Mouse (Mus musculus) G1E (cell line): Measurements from ENCODE around the gene Filip1.

Experiments
- CTCF ChIP-seq: IDR thresholded peaks from 2 replicates; pipeline ENCODE4 v1.5.1; 2012; ENCODE audit warnings: low read depth, low read length, inconsistent platforms, mixed read lengths
- GATA1 ChIP-seq: IDR thresholded peaks from 2 replicates; pipeline ENCODE4 v1.6.1; 2012; ENCODE audit warnings: borderline replicate concordance, low read length, inconsistent platforms, mixed read lengths
- GATA2 ChIP-seq: IDR thresholded peaks from 2 replicates; pipeline ENCODE4 v1.6.1; 2012; ENCODE audit warnings: low read depth, low read length, inconsistent platforms, borderline replicate concordance
- POLR2AphosphoS5 ChIP-seq: IDR thresholded peaks from 2 replicates; pipeline ENCODE4 v1.6.1; 2012; ENCODE audit warnings: low read depth, low read length, inconsistent platforms; ENCODE audit not compliant: insufficient replicate concordance
- TAL1 ChIP-seq: conservative IDR thresholded peaks from 2 replicates; pipeline ENCODE4 v1.6.1; 2012; ENCODE audit warnings: low read depth, low read length, inconsistent platforms, mixed read lengths

DNA sequence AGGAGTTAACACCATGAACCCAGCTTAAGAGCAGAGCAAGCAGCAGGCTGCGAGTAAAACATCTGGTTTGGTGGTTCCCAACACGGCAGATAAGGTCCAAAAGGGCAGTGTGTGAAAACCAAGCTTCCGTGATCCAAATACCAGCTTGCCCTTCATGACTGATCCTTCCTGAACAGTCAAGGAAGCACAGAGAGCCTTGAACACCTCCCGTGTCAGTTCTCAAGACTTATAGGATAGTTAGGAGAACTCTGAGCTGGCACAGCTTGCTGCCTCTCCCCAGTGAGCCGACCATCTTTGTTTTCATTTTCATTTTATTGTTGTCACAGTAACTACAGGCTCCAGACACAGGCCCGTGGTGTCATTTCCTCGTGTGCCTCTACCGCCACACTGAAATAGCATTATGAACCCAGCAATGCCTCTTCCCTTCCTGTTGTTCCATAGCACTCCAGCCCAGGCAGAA lies 42.0 kb downstream of the Filip1 start:
- no peak for TF ChIP-seq CTCF
- TF ChIP-seq GATA1 = no peak
- no peak for TF ChIP-seq GATA2
- no peak for TF ChIP-seq TAL1
- TF ChIP-seq POLR2AphosphoS5 = no peak
